Mouse (Mus musculus) stomach, postnatal 0 days (tissue): ENCODE data around the gene Tox2. TPM values are rescaled to one million over a fixed set of nuclear protein-coding genes. Genes with fewer than 3 reads are reported as not detected.

Source experiments
- ATAC-seq: fragments of 200-750 bp; cut with Nextera tagmentation; 2 replicates; pipeline ENCODE4 v1.8.0; 2017; ENCODE audit not compliant: low FRiP score, low TSS enrichment
- DNase-seq: peaks from one replicate; pipeline ENCODE4 v3.0.0-alpha.2; 2016; ENCODE audit warnings: low spot score
- H3K27ac ChIP-seq: fragments of 300-500 bp; sonication (generic); replicated peaks from 2 replicates; pipeline ENCODE4 v1.5.1; 2014; ENCODE audit warnings: mild to moderate bottlenecking, control low read depth
- H3K27me3 ChIP-seq: fragments of 300-500 bp; sonication (generic); 2 replicates; pipeline ENCODE4 v1.6.1; 2014; ENCODE audit warnings: low read length; ENCODE audit not compliant: control insufficient read depth, insufficient read depth
- H3K36me3 ChIP-seq: fragments of 300-500 bp; sonication (generic); 2 replicates; pipeline ENCODE4 v1.6.1; 2014; ENCODE audit warnings: low read length, mixed read lengths; ENCODE audit not compliant: control insufficient read depth, insufficient read depth
- H3K4me1 ChIP-seq: fragments of 300-500 bp; sonication (generic); replicated peaks from 2 replicates; pipeline ENCODE4 v1.6.1; 2014; ENCODE audit warnings: antibody characterized with exemption; ENCODE audit not compliant: control insufficient read depth, insufficient read depth
- H3K4me2 ChIP-seq: fragments of 300-500 bp; sonication (generic); replicated peaks from 2 replicates; pipeline ENCODE4 v1.6.1; 2014; ENCODE audit warnings: low read depth, mild to moderate bottlenecking, control low read depth, moderate library complexity
- H3K4me3 ChIP-seq: fragments of 300-500 bp; sonication (generic); 2 replicates; pipeline ENCODE4 v1.5.1; 2014; ENCODE audit warnings: low read depth, low read length, control low read depth
- H3K9ac ChIP-seq: fragments of 300-500 bp; sonication (generic); 2 replicates; pipeline ENCODE4 v1.6.1; 2014; ENCODE audit warnings: mild to moderate bottlenecking, low read length, control low read depth, mixed read lengths
- H3K9me3 ChIP-seq: fragments of 300-500 bp; sonication (generic); 2 replicates; pipeline ENCODE4 v1.6.1; 2016; ENCODE audit warnings: low read length; ENCODE audit not compliant: control insufficient read depth
- CTCF ChIP-seq: IDR thresholded peaks from 2 replicates; pipeline ENCODE4 v1.5.1; 2016; ENCODE audit warnings: antibody characterized with exemption, low read depth, mild to moderate bottlenecking, moderate library complexity
- EP300 ChIP-seq: optimal IDR thresholded peaks from 2 replicates; pipeline ENCODE3; 2016; ENCODE audit warnings: antibody characterized with exemption
- WGBS: fragments of 180-500 bp; shearing (Covaris S2); extraction: QIAGEN DNeasy Blood & Tissue Kit; methylation state at CpG from one replicate; pipeline ENCODE4 v1.1.7; 2014; 5-methylcytosine and 5-hydroxymethylcytosine counted together
- polyA plus RNA-seq: library from polyadenylated mRNA; unstranded; fragments of >200 nt; fragmentation: Nextera tagmentation; extraction: Ambion mirVana; gene quantifications from 2 replicates; pipeline ENCODE4 v1.2.1, GENCODE M21; 2015

Tox2 gene
- polyA plus RNA-seq, 1 experiment from 2014 or later: 0.98 TPM

DNA sequence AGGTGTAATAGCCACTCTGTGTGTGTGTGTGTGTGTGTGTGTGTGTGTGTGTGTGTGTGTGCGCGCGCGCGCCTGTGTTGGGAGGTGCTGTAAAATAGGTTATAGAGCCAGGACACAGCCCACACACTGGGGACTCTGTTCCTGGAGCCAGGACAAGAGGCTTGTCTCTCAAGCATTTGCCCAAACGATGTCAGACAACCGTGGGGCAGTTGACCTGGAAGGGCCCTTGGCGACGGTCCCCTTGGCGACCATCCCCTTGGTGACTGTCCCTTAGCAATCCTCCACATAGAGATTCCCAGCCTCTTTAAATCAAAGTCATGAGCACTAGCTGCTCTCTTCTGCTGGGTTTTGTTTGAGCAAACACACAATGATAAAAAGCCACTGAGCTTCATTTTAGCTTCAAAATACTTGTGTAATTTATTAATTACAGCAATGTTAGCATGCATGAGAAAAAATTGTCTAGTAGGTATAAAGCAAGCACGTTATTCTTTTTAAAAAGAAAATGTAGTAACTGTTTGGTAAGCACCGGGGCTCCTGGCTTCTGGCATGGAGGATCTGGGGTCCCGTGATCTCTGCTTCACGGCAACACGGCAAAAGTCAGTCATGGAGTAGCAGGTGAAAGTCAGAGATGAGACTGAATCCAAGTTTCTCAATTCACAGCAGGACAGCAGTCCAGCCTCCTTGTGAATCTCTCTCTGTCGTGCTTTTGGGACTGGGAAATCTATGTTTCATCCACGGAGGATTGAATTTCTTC, 3.0 kb downstream of the Tox2 start:
- no peaks in the 10 kb centered on the region for H3K36me3 ChIP-seq
- no peak overlapping the region for H3K27ac ChIP-seq
- 59% methylated on average over 17 of the region's 17 CpGs for WGBS
- no peak overlapping the region for H3K9ac ChIP-seq
- ATAC-seq (no peak), DNase-seq (no peak)
- no peak overlapping the region for H3K4me2 ChIP-seq
- peaks cover 10% of the 10 kb centered on the region; the same call in 1 of the 2 replicates for H3K27me3 ChIP-seq
- peaks cover 7% of the 10 kb centered on the region; the same call in 1 of the 2 replicates for H3K4me1 ChIP-seq
- H3K9me3 ChIP-seq: no peaks in the 10 kb centered on the region
- no peak overlapping the region for H3K4me3 ChIP-seq
- TF ChIP-seq EP300: no peak
- no peak for TF ChIP-seq CTCF

DNA sequence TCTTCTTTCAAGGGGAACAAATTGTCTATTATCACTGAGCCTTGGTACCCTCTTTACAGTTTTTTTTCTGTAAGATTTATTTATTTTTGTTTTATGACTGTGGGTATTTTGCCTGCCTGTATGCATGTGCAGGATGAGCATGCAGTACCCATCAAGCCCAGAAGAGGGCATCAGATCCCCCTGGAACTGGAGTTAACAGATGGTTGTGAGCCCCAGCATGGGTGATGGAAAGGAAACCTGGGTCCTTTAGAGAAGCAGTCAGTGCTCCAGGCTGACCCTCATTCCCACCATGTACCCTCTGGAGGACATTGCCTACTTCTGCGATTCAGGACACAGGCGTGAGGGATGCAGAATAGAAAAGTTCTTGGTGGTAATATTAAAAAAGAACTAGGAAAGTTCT, 4.4 kb downstream of the Tox2 start:
- no peak for TF ChIP-seq EP300
- peak; percentile 64 for TF ChIP-seq CTCF
- H3K9ac ChIP-seq: no peak overlapping the region
- no peaks in the 10 kb centered on the region for H3K9me3 ChIP-seq
- H3K27ac ChIP-seq: no peak overlapping the region
- no peak overlapping the region for H3K4me2 ChIP-seq
- H3K36me3 ChIP-seq: no peaks in the 10 kb centered on the region
- DNase-seq: no peak
- WGBS: 98% methylated on average over 2 of the region's 2 CpGs
- H3K27me3 ChIP-seq: peaks cover 10% of the 10 kb centered on the region; the same call in 1 of the 2 replicates
- no peak for ATAC-seq
- peaks cover 7% of the 10 kb centered on the region; the same call in 1 of the 2 replicates for H3K4me1 ChIP-seq
- no peak overlapping the region for H3K4me3 ChIP-seq

DNA sequence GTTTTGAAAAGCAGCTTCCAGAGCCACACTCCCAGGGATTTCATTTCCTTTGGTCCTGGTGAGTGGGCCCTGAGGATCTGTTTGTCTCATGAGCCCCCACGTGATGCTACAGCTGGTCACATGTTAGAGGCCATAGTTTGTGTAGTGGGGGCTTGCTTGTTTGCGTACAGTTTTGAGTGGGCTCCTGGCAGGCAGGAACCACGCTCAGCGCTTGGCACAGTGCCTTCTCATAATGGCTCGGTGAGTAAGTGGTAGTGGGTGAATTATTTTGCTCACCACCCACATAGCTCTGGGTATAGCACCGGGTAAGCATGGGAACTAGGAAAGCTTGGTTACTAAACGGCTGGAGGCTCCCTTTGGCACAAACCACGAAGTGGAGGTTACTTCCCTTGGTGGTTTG, 6.2 kb downstream of the Tox2 start:
- WGBS: 68% methylated on average over 8 of the region's 8 CpGs
- peaks cover 5% of the 10 kb centered on the region; the same call in 1 of the 2 replicates for H3K4me1 ChIP-seq
- no peak overlapping the region for H3K4me2 ChIP-seq
- H3K4me3 ChIP-seq: no peak overlapping the region
- ATAC-seq: no peak
- H3K36me3 ChIP-seq: no peaks in the 10 kb centered on the region
- H3K27ac ChIP-seq: no peak overlapping the region
- H3K9me3 ChIP-seq: no peaks in the 10 kb centered on the region
- TF ChIP-seq EP300: no peak
- no peak for TF ChIP-seq CTCF
- no peak for DNase-seq
- H3K9ac ChIP-seq: no peak overlapping the region
- peaks cover 6% of the 10 kb centered on the region; the same call in 1 of the 2 replicates for H3K27me3 ChIP-seq

DNA sequence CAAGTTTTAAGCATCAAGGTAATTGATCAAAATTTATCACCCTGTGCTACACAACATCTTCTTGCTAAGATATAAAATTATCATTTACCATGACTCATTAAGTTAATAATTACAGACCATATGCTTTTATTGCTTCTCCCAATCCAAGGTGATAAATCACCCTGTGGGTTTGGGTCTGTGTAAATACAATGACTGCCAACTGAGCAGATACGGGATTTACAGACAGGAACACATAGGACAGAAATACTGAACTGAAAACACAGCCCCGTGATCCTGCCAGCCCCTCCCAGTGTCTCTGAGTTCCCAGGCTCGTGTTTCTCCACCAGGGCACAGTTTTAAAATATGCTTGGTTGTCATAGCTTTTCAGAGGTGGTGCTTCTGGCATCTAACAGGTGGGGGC, 10.2 kb downstream of the Tox2 start:
- ATAC-seq: no peak

DNA sequence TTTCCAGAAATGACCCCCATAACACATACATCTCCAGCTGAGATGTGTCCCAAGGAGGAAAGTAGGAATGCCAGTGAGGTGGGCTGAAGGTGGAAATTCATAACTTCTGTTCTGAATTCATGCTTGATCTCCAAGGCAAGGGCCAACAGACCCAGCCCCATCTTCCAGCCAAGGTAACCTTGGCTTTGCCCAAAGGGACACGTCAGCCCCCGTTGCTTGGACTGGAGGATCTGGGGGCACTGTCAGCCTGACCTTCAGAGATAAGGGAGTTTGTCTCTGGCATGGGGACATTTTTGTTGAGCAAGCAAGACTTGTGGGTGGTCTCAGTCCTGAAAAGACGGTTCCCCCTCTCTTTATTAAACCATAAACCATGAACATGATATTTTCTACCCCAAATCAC, 15.2 kb downstream of the Tox2 start:
- Histone ChIP-seq H3K9me3 (no peaks in the 10 kb centered on the region), H3K4me3 (no peak overlapping the region), H3K9ac (no peak overlapping the region), H3K27me3 (no peaks in the 10 kb centered on the region), H3K4me2 (no peak overlapping the region), H3K36me3 (no peaks in the 10 kb centered on the region), H3K27ac (no peak overlapping the region), H3K4me1 (no peaks in the 10 kb centered on the region)
- ATAC-seq (no peak), DNase-seq (no peak)
- TF ChIP-seq EP300 (no peak), CTCF (no peak)
- 65% methylated on average over 3 of the region's 3 CpGs for WGBS

More for the DNA sequence above, 10.2 kb downstream of the Tox2 start:
- H3K27ac ChIP-seq: no peak overlapping the region
- DNase-seq: no peak
- H3K9ac ChIP-seq: no peak overlapping the region
- 10% methylated on average over 3 of the region's 3 CpGs for WGBS
- no peak overlapping the region for H3K4me2 ChIP-seq
- H3K4me3 ChIP-seq: no peak overlapping the region
- H3K27me3 ChIP-seq: no peaks in the 10 kb centered on the region
- TF ChIP-seq EP300: no peak
- no peak for TF ChIP-seq CTCF
- H3K4me1 ChIP-seq: no peaks in the 10 kb centered on the region
- no peaks in the 10 kb centered on the region for H3K9me3 ChIP-seq
- H3K36me3 ChIP-seq: no peaks in the 10 kb centered on the region

DNA sequence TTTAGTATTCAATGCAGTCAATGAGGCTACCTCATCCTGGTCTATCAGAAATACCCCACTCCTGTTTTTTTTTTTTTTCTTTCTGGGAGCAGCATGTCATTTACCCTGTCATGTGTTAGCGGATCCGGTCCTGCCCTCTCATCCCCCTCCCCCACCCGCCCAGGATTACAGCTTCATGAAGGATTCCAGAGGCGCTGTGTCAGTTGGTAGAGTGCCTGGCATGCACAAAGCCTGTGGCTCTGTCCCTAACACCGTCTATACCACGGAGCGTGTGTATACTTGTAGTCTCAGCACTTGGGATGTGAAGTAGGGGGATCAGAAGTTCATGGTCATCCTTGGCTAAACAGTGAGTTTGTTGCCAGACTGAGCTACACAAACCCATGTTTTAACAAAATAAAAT, 15.6 kb downstream of the Tox2 start:
- ATAC-seq (no peak), DNase-seq (no peak)
- no peaks in the 10 kb centered on the region for H3K36me3 ChIP-seq
- WGBS: 50% methylated on average over 7 of the region's 7 CpGs
- no peaks in the 10 kb centered on the region for H3K4me1 ChIP-seq
- H3K27ac ChIP-seq: no peak overlapping the region
- H3K4me3 ChIP-seq: no peak overlapping the region
- no peak overlapping the region for H3K9ac ChIP-seq
- no peak for TF ChIP-seq CTCF
- no peak for TF ChIP-seq EP300
- H3K27me3 ChIP-seq: no peaks in the 10 kb centered on the region
- no peak overlapping the region for H3K4me2 ChIP-seq
- no peaks in the 10 kb centered on the region for H3K9me3 ChIP-seq
